Mouse (Mus musculus) Patski (cell line): ENCODE results near the gene Ccdc169. TPM values are rescaled to one million over a fixed set of nuclear protein-coding genes. Genes with fewer than 3 reads are reported as not detected.
A peak's percentile ranks its signal among the peaks of the same experiment; 100 is the strongest.
"Not testable (repeated sequence)": the region's sequence is repeated elsewhere in the genome, so short reads cannot be mapped to it uniquely, and the experiment has no call there.

Experiments
- ATAC-seq: fragments of 100-300 bp; one replicate; pipeline ENCODE4 v1.8.0; 2021
- CTCF ChIA-PET: fragments of 350-600 bp; sonication (Branson Sonifier 250); formaldehyde crosslinking; loops from one replicate; lab custom pipeline; 2022; ENCODE audit warnings: inconsistent platforms; lab: Charles Lee
- POLR2A ChIA-PET: fragments of 350-600 bp; sonication (Branson Sonifier 250); formaldehyde crosslinking; loops from one replicate; lab custom pipeline; 2022; ENCODE audit warnings: antibody characterized with exemption, inconsistent platforms; lab: Charles Lee
- DNase-seq: peaks from one replicate; pipeline ENCODE4 v3.0.0-alpha.2; 2011; ENCODE audit warnings: low read depth, low spot score
- H3K27me3 ChIP-seq: fragments of 371-371 bp; one replicate; pipeline ENCODE4 v1.5.1; 2021
- CTCF ChIP-seq: fragments of 100-300 bp; IDR thresholded peaks from one replicate; pipeline ENCODE4 v1.5.1; 2021
- in situ Hi-C: fragments of 300-500 bp; cut with MboI; formaldehyde crosslinking; loops from 3 replicates; pipeline ENCODE4 v1.11.1; 2018; ENCODE audit warnings: low pct_unique_long_range_greater_than_20kb, mixed read lengths
- polyA plus RNA-seq: library from polyadenylated mRNA; unstranded; gene quantifications from one replicate; pipeline ENCODE4 v1.2.3, GENCODE M21; 2021

Gene Ccdc169
- polyA plus RNA-seq, 1 experiment from 2014 or later = 0.10 TPM

GRCm38 (mm10) chr3:55172478-55172877 is 35.3 kb downstream of the Ccdc169 start:
- ATAC-seq (no peak), DNase-seq (no peak)
- POLR2A ChIA-PET = no interaction called here
- TF ChIP-seq CTCF = no peak
- CTCF ChIA-PET = interaction anchor here (0.5 to 2.8 kb wide), 3 partner anchors 12 to 157 kb away, joined by 3 to 11 read pairs (median 3); no protein-coding TSS in a partner anchor
- in situ Hi-C loops = no loop called here
- H3K27me3 ChIP-seq = no peaks in the 10 kb centered on the region

- CTCF ChIA-PET = interaction anchor here (1.3 kb wide), 1 partner anchor 24 kb away, joined by 3 read pairs; no protein-coding TSS in a partner anchor
- POLR2A ChIA-PET = no interaction called here
These were observed 40.1 kb downstream of the Ccdc169 start for GRCm38 (mm10) chr3:55177271-55177670.

DNA sequence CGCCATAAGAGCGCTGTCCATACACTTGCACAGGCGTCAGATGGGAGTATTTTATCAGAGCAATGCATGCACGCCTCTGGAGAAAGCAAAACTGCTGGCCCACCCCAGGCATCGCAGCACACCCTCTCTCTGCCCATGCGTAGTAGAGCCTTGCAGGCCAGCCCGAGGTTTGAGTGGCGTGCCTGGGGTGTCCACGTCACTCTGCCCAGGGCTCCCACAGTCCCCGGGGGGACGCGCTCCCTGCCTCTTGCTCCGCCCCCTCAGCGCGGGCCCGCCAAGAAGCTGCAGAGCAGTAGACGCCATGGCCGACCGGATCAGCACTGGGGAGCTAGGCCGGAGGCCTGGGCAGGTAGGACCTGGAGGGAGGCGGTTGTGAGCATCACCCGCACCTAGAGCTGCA is 44.6 kb downstream of the Ccdc169 start, which contains the start of gene Sohlh2:
Sohlh2 (plus strand) TSS at position 263 of the 400 bp plus-strand sequence.
- no peaks in the 10 kb centered on the region for H3K27me3 ChIP-seq
- in situ Hi-C loops = no loop called here
- ChIA-PET CTCF (interaction anchor here (1.1 to 4.2 kb wide), 3 partner anchors 8 to 29 kb away, joined by 4 to 17 read pairs (median 8); no protein-coding TSS in a partner anchor), POLR2A (no interaction called here)
- no peak for DNase-seq
- TF ChIP-seq CTCF = no peak
- no peak for ATAC-seq

More at GRCm38 (mm10) chr3:55177271-55177670, 40.1 kb downstream of the Ccdc169 start:
- in situ Hi-C loops = no loop called here
- ATAC-seq (no peak), DNase-seq (no peak)
- H3K27me3 ChIP-seq = no peaks in the 10 kb centered on the region
- TF ChIP-seq CTCF = no peak

DNA sequence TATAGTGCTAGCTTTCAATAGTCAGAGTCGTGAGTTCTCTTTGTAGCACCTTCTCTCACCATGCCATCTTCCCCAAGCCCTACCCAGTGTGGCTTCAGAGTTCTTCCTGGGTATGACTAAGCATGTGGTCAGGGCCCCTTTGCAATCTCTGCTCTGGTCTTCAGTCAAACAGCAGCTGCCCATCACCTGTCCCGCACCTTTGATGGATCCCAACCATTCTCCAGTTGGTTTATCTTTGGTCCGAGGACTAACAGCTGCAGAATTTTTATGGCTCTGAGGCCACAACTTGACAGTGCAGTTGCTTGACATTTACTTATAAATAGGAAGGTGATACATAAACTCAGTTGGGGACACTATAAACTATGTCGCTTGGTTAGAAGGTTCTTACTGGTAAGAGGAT is 54.5 kb downstream of the Ccdc169 start:
- no peaks in the 10 kb centered on the region for H3K27me3 ChIP-seq
- POLR2A ChIA-PET = interaction anchor here (1.1 kb wide), 1 partner anchor 128 kb away, joined by 3 read pairs; no protein-coding TSS in a partner anchor
- ATAC-seq (no peak), DNase-seq (no peak)
- no peak for TF ChIP-seq CTCF
- in situ Hi-C loops = no loop called here
- CTCF ChIA-PET = interaction anchor here (1.4 to 1.5 kb wide), 2 partner anchors 11 to 163 kb away, joined by 3 to 4 read pairs; no protein-coding TSS in a partner anchor

DNA sequence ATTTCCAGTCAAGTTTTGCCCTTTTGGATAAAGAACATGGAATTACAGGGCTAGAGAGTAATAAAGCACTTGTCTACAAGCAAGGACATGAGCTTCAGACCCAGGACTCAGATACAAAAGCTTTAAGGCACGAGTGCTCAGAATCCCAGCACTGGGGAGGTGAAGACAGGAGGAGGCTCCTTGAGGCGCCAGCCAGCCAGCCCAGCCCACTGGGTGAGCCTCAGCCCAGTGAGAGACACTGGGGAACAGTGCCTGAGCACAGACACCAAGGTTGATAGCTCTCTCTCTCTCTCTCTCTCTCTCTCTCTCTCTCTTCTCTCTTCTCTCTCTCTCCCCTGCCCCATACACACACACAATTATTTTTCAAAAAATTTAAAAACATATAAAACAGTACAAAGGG is 56.2 kb downstream of the Ccdc169 start:
- no peaks in the 10 kb centered on the region for H3K27me3 ChIP-seq
- TF ChIP-seq CTCF = no peak
- in situ Hi-C loops = no loop called here
- ATAC-seq (no peak), DNase-seq (no peak)
- ChIA-PET CTCF (interaction anchor here (0.9 to 2.7 kb wide), 4 partner anchors 11 to 86 kb away, joined by 3 to 8 read pairs (median 5); partner anchors contain the start of gene Sohlh2), POLR2A (interaction anchor here (0.6 kb wide), 1 partner anchor 116 kb away, joined by 5 read pairs; no protein-coding TSS in a partner anchor)

- TF ChIP-seq CTCF = no peak
- ATAC-seq (no peak), DNase-seq (no peak)
- ChIA-PET POLR2A (interaction anchor here (0.6 kb wide), 1 partner anchor 28 kb away, joined by 3 read pairs; no protein-coding TSS in a partner anchor), CTCF (interaction anchor here (2.7 kb wide), 1 partner anchor 12 kb away, joined by 8 read pairs; the partner anchor contains the start of gene Sohlh2)
- H3K27me3 ChIP-seq = no peaks in the 10 kb centered on the region
- in situ Hi-C loops = no loop called here
These were observed 57.7 kb downstream of the Ccdc169 start for GRCm38 (mm10) chr3:55194792-55195191.

DNA sequence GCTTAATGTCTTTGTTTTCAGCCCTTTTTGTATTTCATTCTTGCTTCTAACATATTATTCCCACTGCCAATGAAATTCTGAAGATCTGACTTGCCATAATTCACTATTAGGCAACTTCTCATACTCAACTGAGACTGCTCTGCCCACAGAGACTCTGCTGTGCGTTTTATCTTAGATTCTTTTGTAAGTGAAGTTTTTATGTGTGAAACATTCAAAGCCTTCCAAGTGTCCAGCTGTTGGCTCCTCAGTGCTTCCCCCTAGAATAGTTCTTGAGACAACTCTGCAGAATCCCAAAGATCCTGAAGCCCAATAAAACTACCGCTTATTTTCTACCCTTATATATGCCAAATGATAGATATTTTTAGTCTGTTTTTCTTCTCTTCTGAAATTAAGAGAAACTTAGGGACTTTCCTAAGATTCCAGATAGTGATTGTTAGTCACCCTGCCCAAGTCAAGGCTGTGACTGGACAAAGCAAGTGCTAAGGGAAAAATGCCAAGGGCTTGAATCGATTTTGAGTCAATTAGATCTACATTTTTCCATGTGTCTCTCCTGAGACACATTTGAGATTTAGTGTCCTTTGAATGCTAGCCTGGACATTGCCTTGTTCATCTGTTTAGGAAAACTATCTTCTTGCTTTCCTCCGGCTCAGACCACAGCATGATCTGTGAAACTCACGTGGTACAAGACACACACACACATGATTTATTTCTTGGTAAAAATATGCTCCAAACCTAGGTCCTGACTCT is 58.6 kb downstream of the Ccdc169 start:
- DNase-seq (no peak), ATAC-seq (no peak)
- CTCF ChIA-PET = interaction anchor here (1.0 kb wide), 1 partner anchor 43 kb away, joined by 3 read pairs; no protein-coding TSS in a partner anchor
- no peaks in the 10 kb centered on the region for H3K27me3 ChIP-seq
- in situ Hi-C loops = no loop called here
- TF ChIP-seq CTCF = no peak
- POLR2A ChIA-PET = no interaction called here

GRCm38 (mm10) chr3:55196328-55196710 is 59.2 kb downstream of the Ccdc169 start:
- TF ChIP-seq CTCF = no peak
- in situ Hi-C loops = no loop called here
- no peaks in the 10 kb centered on the region for H3K27me3 ChIP-seq
- DNase-seq (no peak), ATAC-seq (no peak)
- ChIA-PET POLR2A (no interaction called here), CTCF (interaction anchor here (1.0 kb wide), 1 partner anchor 43 kb away, joined by 3 read pairs; no protein-coding TSS in a partner anchor)

- ATAC-seq, H3K27me3 ChIP-seq, in situ Hi-C loops, POLR2A ChIA-PET, DNase-seq, CTCF ChIA-PET: not testable (repeated sequence)
These were observed 66.5 kb downstream of the Ccdc169 start for GRCm38 (mm10) chr3:55203621-55204020.

GRCm38 (mm10) chr3:55206413-55206812 is 69.3 kb downstream of the Ccdc169 start:
- ChIA-PET POLR2A (no interaction called here), CTCF (interaction anchor here (0.6 to 1.7 kb wide), 7 partner anchors 16 to 148 kb away, joined by 3 to 5 read pairs (median 3); no protein-coding TSS in a partner anchor)
- DNase-seq (no peak), ATAC-seq (no peak)
- no peaks in the 10 kb centered on the region for H3K27me3 ChIP-seq
- TF ChIP-seq CTCF = peak; percentile 58
- in situ Hi-C loops = no loop called here
